Mouse (Mus musculus) limb, embryonic 12.5 days (tissue): ENCODE data around the gene Scyl3. TPM values are rescaled to one million over a fixed set of nuclear protein-coding genes. Genes with fewer than 3 reads are reported as not detected.

Experiments used
- polyA plus RNA-seq: library from polyadenylated mRNA; unstranded; fragments of >200 nt; fragmentation: Nextera tagmentation; extraction: Ambion mirVana; gene quantifications from 2 replicates; pipeline ENCODE4 v1.2.1, GENCODE M21; 2016

Gene Scyl3
- polyA plus RNA-seq, 1 experiment from 2014 or later, result 21.6 TPM

Other genes starting within 250 kb of the Scyl3 start
- 0.21 TPM in 1 of 2 replicates, not detected in the other for gene Mettl11b, start 203.9 kb upstream of the Scyl3 start, polyA plus RNA-seq
- gene Kifap3, start 149.5 kb upstream of the Scyl3 start, polyA plus RNA-seq, result 49.6 and 54.4 TPM in 2 replicates
- gene BC055324, start 65.7 kb downstream of the Scyl3 start, polyA plus RNA-seq, result 34.2 and 36.0 TPM in 2 replicates
- gene Mettl18, start 65.8 kb downstream of the Scyl3 start, polyA plus RNA-seq, result 10.7 and 11.3 TPM in 2 replicates
- 0.14 TPM in 1 of 2 replicates, not detected in the other for gene Sele, start 119.1 kb downstream of the Scyl3 start, polyA plus RNA-seq
- 0.35 TPM in 1 of 2 replicates, not detected in the other for gene Sell, start 132.9 kb downstream of the Scyl3 start, polyA plus RNA-seq
- gene Selp, start 186.2 kb downstream of the Scyl3 start, polyA plus RNA-seq, result 0.28 TPM in 1 of 2 replicates, not detected in the other
- gene F5, start 222.7 kb downstream of the Scyl3 start, polyA plus RNA-seq, result 0.23 and 0.38 TPM in 2 replicates